Comparison of ENCODE assay signal across 32 mouse cellular contexts in the genomic region with DNA sequence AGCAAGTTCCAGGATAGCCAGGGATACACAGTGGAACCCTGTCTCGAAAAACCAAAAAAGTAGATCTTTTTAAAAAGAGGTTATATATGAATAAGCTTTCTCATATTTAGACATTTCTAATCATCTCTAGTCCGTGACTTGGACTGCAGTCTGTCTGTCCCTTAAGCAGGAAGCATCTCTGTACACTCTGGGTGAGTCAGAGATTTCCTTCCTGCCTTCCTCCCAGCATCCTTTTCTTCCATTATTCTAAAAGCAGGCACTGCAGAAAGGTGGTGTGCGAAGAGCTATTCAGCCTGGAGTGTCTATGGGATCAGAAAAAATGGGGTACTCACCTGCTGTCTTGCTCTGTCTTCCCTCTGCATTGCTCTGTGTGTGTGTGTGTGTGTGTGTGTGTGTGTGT.
DNase-seq lines count a peak whose midpoint lies in the region; ATAC-seq and TF ChIP-seq lines count a peak whose summit lies in the region.
"Had no signal": no experiment of that assay in that cellular context is flagged by ENCODE, and none has a peak within 500 bp of the region (broad histone marks: within the 10 kb centered on the region; RNA-seq: fewer than 3 reads in every experiment).

No protein-coding gene starts in this region.

- DNase-seq in heart, adult 2 months, result no peak
- DNase-seq in heart, adult 11 months, result no peak
- no peak for DNase-seq in liver, adult 2 months (ENCODE audit: extremely low read depth, low read depth, low spot score)
- DNase-seq in layer of hippocampus, adult 18-20 months (ENCODE audit: low spot score in 2 of 2), result no peak
- DNase-seq: adrenal gland, postnatal 36 days; cerebellum, adult 2 months; cerebellum, postnatal 14 days; gastrocnemius, postnatal 36 days; kidney, adult 9 months; kidney, postnatal 14 days; right cerebral cortex, postnatal 4 days; thymus, adult 18-20 months; thymus, postnatal 25 days had no signal

- H3K9ac ChIP-seq in heart, adult 2 months (ENCODE audit: low read depth, low read length), result no peak overlapping the region
- no peak overlapping the region for H3K9ac ChIP-seq in liver, adult 2 months (ENCODE audit: low read depth, low read length)
- no peak overlapping the region for H3K9ac ChIP-seq in liver, embryonic 12.5 days
- H3K9ac ChIP-seq: heart, embryonic 15.5 days; intestine, embryonic 15.5 days; limb, embryonic 15.5 days; liver, embryonic 15.5 days; lung, embryonic 15.5 days; neural tube, embryonic 13.5 days had no signal

- no peaks in the 10 kb centered on the region for H3K27me3 ChIP-seq in heart, adult 2 months (ENCODE audit: control insufficient read depth, insufficient read depth, low read length)
- H3K27me3 ChIP-seq in liver, adult 2 months (ENCODE audit: control insufficient read depth, insufficient read depth, low read length), result no peaks in the 10 kb centered on the region
- no peaks in the 10 kb centered on the region for H3K27me3 ChIP-seq in liver, embryonic 12.5 days (replicated peaks)
- no peaks in the 10 kb centered on the region for H3K27me3 ChIP-seq in E14TG2a.4 (ENCODE audit: insufficient read depth, low read length)
- H3K27me3 ChIP-seq: heart, embryonic 15.5 days; intestine, embryonic 15.5 days; limb, embryonic 15.5 days; liver, embryonic 15.5 days; lung, embryonic 15.5 days; neural tube, embryonic 13.5 days had no signal

- H3K36me3 ChIP-seq in heart, adult 2 months (ENCODE audit: control insufficient read depth, insufficient read depth, low read length), result peaks cover 3% of the 10 kb centered on the region; the same call in 1 of the 2 replicates
- H3K36me3 ChIP-seq in liver, adult 2 months (ENCODE audit: control insufficient read depth, insufficient read depth, low read length), result no peaks in the 10 kb centered on the region
- H3K36me3 ChIP-seq in liver, embryonic 12.5 days, result no peaks in the 10 kb centered on the region
- peaks cover 5% of the 10 kb centered on the region; the same call in 1 of the 2 replicates for H3K36me3 ChIP-seq in E14TG2a.4 (ENCODE audit: insufficient read depth, low read length)
- H3K36me3 ChIP-seq: heart, embryonic 15.5 days; intestine, embryonic 15.5 days; limb, embryonic 15.5 days; liver, embryonic 15.5 days; lung, embryonic 15.5 days; midbrain, embryonic 10.5 days; neural tube, embryonic 13.5 days had no signal

- no peak for TF ChIP-seq POLR2A in heart, adult 2 months (IDR thresholded peaks at IDR 0.05; ENCODE audit: insufficient read depth, low read depth, low read length)
- no peak for TF ChIP-seq POLR2A in liver, adult 2 months (IDR thresholded peaks at IDR 0.05; ENCODE audit: extremely low read depth, insufficient read depth, low read length)

- no peaks in the 10 kb centered on the region for H3K9me3 ChIP-seq in liver, embryonic 12.5 days (replicated peaks)
- no peaks in the 10 kb centered on the region for H3K9me3 ChIP-seq in E14TG2a.4 (ENCODE audit: low read length)
- H3K9me3 ChIP-seq: G1E; heart, embryonic 15.5 days; intestine, embryonic 15.5 days; limb, embryonic 15.5 days; liver, embryonic 15.5 days; lung, embryonic 15.5 days; midbrain, embryonic 10.5 days; neural tube, embryonic 13.5 days had no signal

- WGBS in heart, adult 2 months, result 51% methylated on average over 3 of the region's 3 CpGs
- 84% methylated on average over 3 of the region's 3 CpGs for WGBS in liver, adult 2 months
- 74% methylated on average over 3 of the region's 3 CpGs for WGBS in liver, embryonic 12.5 days (ENCODE audit: insufficient replicate concordance)

- H3K79me2 ChIP-seq in heart, adult 2 months (replicated peaks; ENCODE audit: control insufficient read depth, insufficient read depth, low read length), result no peaks in the 10 kb centered on the region; the same call in 1 of the 2 replicates
- peaks cover 27% of the 10 kb centered on the region; the same call in 1 of the 2 replicates for H3K79me2 ChIP-seq in liver, adult 2 months (ENCODE audit: control insufficient read depth, insufficient read depth, low read length)

- peaks cover 12% of the 10 kb centered on the region for H3K4me1 ChIP-seq in heart, adult 2 months (ENCODE audit: control insufficient read depth, insufficient read depth, low read length)
- peaks cover 6% of the 10 kb centered on the region for H3K4me1 ChIP-seq in liver, adult 2 months (ENCODE audit: control insufficient read depth, insufficient read depth, low read length)
- peaks cover 33% of the 10 kb centered on the region for H3K4me1 ChIP-seq in liver, embryonic 12.5 days
- peaks cover 96% of the 10 kb centered on the region for H3K4me1 ChIP-seq in E14TG2a.4 (replicated peaks; ENCODE audit: low read depth, low read length)
- peaks cover 32% of the 10 kb centered on the region; the same call in 1 of the 2 replicates for H3K4me1 ChIP-seq in brown adipose tissue, adult 24 weeks (ENCODE audit: control insufficient read depth, insufficient read depth, insufficient read length, low read length)

- intact Hi-C loops in heart, adult 2 months (cut with DNase I), result no loop called here

- TF ChIP-seq CTCF in heart, adult 2 months (IDR thresholded peaks at IDR 0.05), result no peak
- TF ChIP-seq CTCF in liver, adult 2 months (IDR thresholded peaks at IDR 0.05; ENCODE audit: low read depth, low read length), result no peak
- no peak for TF ChIP-seq CTCF in E14TG2a.4 (conservative IDR thresholded peaks at IDR 0.05; ENCODE audit: low read length)

- peak overlapping the region; percentile 21 for H3K27ac ChIP-seq in heart, adult 2 months
- peak overlapping the region; percentile 18 for H3K27ac ChIP-seq in liver, adult 2 months (replicated peaks; ENCODE audit: insufficient read depth, low read depth, low read length)
- no peak overlapping the region for H3K27ac ChIP-seq in liver, embryonic 12.5 days
- H3K27ac ChIP-seq in brown adipose tissue, adult 24 weeks (replicated peaks; ENCODE audit: low read depth, low read length), result peak overlapping the region; percentile 76
- H3K27ac ChIP-seq: intestine, embryonic 15.5 days; layer of hippocampus, adult 2 months; left cerebral cortex, adult 2 months; liver, embryonic 15.5 days; midbrain, embryonic 10.5 days; neural tube, embryonic 13.5 days; stomach, postnatal 0 days had no signal

- no peak overlapping the region for H3K4me2 ChIP-seq in liver, embryonic 12.5 days
- H3K4me2 ChIP-seq: heart, embryonic 15.5 days; intestine, embryonic 15.5 days; limb, embryonic 15.5 days; liver, embryonic 15.5 days; lung, embryonic 15.5 days; neural tube, embryonic 13.5 days had no signal

- no peak overlapping the region for H3K4me3 ChIP-seq in heart, adult 2 months
- no peak overlapping the region for H3K4me3 ChIP-seq in liver, adult 2 months (ENCODE audit: insufficient read depth, low read depth, low read length)
- H3K4me3 ChIP-seq in liver, embryonic 12.5 days, result no peak overlapping the region
- H3K4me3 ChIP-seq in E14TG2a.4 (replicated peaks; ENCODE audit: low read length), result peak overlapping the region; percentile 42
- no peak overlapping the region for H3K4me3 ChIP-seq in brown adipose tissue, adult 24 weeks (ENCODE audit: insufficient read depth, low read depth, low read length)
- H3K4me3 ChIP-seq: heart, embryonic 15.5 days; intestine, embryonic 15.5 days; layer of hippocampus, adult 2 months; left cerebral cortex, adult 2 months; limb, embryonic 15.5 days; liver, embryonic 15.5 days; lung, embryonic 15.5 days; midbrain, embryonic 10.5 days; neural tube, embryonic 13.5 days had no signal

- ATAC-seq in liver, embryonic 12.5 days, result no peak
- ATAC-seq in inflammation-experienced regulatory T-cells, adult 6 months, result no peak
- ATAC-seq: CD4-positive, CD25-positive, alpha-beta regulatory T cell, adult 4 months; forebrain, embryonic 14.5 days; hindbrain, embryonic 16.5 days; intestine, embryonic 15.5 days; midbrain, embryonic 16.5 days had no signal

- no peak for TF ChIP-seq EP300 in heart, adult 2 months (IDR thresholded peaks at IDR 0.05; ENCODE audit: insufficient read depth, low read depth, low read length)
